Mouse (Mus musculus): ENCODE results near the gene Men1.

DNA sequence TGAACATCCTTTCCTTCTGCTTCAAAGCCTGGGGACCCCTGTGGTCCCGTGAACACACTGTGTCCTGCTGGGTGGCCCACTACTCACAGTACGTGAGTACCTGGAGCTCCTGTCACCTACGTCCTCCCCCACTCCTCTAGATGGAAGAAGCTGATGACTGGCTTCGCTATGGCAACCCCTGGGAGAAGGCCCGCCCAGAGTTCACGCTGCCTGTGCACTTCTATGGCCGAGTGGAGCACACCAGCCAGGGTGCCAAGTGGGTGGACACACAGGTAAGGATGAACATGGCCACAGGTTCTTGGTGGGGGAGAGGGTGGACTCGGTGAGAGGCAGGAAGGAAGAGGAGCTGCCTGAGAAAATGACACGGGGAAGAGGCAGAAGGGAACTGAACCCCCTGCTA lies 51.5 kb downstream of the Men1 start:
- no peak for TF ChIP-seq POLR2A (IDR thresholded peaks at IDR 0.05; ENCODE audit: low read depth, low read length)
- TF ChIP-seq CTCF (IDR thresholded peaks at IDR 0.05; ENCODE audit: extremely low read depth, insufficient read depth, insufficient read length, insufficient replicate concordance): no peak
